Comparison of ENCODE assay signal across 8 mouse cellular contexts in genomic region chr1:43358191-43358590, GRCm38 (mm10).
DNase-seq lines count a peak whose midpoint lies in the region; ATAC-seq and TF ChIP-seq lines count a peak whose summit lies in the region.

No protein-coding gene starts in this region.

- no peak for TF ChIP-seq POLR2A in cerebellum, adult 2 months (IDR thresholded peaks at IDR 0.05; ENCODE audit: borderline replicate concordance, insufficient read depth, low read length)

- no peak overlapping the region for H3K4me2 ChIP-seq in forebrain, embryonic 11.5 days (ENCODE audit: low read depth, low read length, severe bottlenecking)

- H3K4me3 ChIP-seq in forebrain, embryonic 11.5 days (ENCODE audit: low read depth, low read length): no peak overlapping the region
- no peak overlapping the region for H3K4me3 ChIP-seq in forebrain, embryonic 10.5 days
- H3K4me3 ChIP-seq in cerebellum, adult 2 months (replicated peaks; ENCODE audit: insufficient read depth, low read depth, low read length): no peak overlapping the region

- no peaks in the 10 kb centered on the region for H3K27me3 ChIP-seq in forebrain, embryonic 11.5 days (ENCODE audit: control insufficient read depth, insufficient read depth, low read length)
- peaks cover 6% of the 10 kb centered on the region; the same call in 1 of the 2 replicates for H3K27me3 ChIP-seq in forebrain, embryonic 10.5 days (ENCODE audit: poor library complexity, severe bottlenecking)
- peaks cover 2% of the 10 kb centered on the region; the same call in 1 of the 2 replicates for H3K27me3 ChIP-seq in cerebellum, adult 2 months (ENCODE audit: control insufficient read depth, insufficient read depth, low read length)

- DNase-seq in forebrain, embryonic 11.5 days (ENCODE audit: low spot score): peak; percentile 56
- no peak for DNase-seq in forebrain, embryonic 10.5 days (ENCODE audit: extremely low spot score, low spot score)
- DNase-seq in cerebellum, adult 2 months: peak; percentile 20 to 37
- DNase-seq in frontal cortex, postnatal 10 days (ENCODE audit: low spot score in 2 of 2): peak; percentile 29 to 33
- DNase-seq in layer of hippocampus, adult 9-10 months (ENCODE audit: low spot score): peak; percentile 32
- DNase-seq in mesoderm, embryonic 11.5 days (ENCODE audit: low read depth, low spot score): peak; percentile 84
- DNase-seq in right cerebral cortex, postnatal 14 days: peak; percentile 29
- no peak for DNase-seq in urinary bladder, adult 18-20 months (ENCODE audit: low spot score in 2 of 2)

- ATAC-seq in forebrain, embryonic 11.5 days (replicated peaks; ENCODE audit: low FRiP score): peak; percentile 42

- 0 out of 2 replicates have a peak, but pooled peaks cover 2% of the 10 kb centered on the region for H3K4me1 ChIP-seq in forebrain, embryonic 11.5 days (replicated peaks; ENCODE audit: control insufficient read depth, insufficient read depth, low read length)
- peaks cover 27% of the 10 kb centered on the region for H3K4me1 ChIP-seq in forebrain, embryonic 10.5 days
- H3K4me1 ChIP-seq in cerebellum, adult 2 months (ENCODE audit: control insufficient read depth, insufficient read depth, low read length): no peaks in the 10 kb centered on the region; the same call in 1 of the 2 replicates

- no peaks in the 10 kb centered on the region for H3K36me3 ChIP-seq in forebrain, embryonic 11.5 days (ENCODE audit: control insufficient read depth, insufficient read depth, low read length)
- no peaks in the 10 kb centered on the region for H3K36me3 ChIP-seq in forebrain, embryonic 10.5 days (replicated peaks)

- no peaks in the 10 kb centered on the region for H3K9me3 ChIP-seq in forebrain, embryonic 11.5 days (ENCODE audit: control insufficient read depth, low read length)
- H3K9me3 ChIP-seq in forebrain, embryonic 10.5 days: no peaks in the 10 kb centered on the region

- H3K9ac ChIP-seq in forebrain, embryonic 11.5 days (ENCODE audit: low read length): no peak overlapping the region

- no peak overlapping the region for H3K27ac ChIP-seq in forebrain, embryonic 11.5 days (ENCODE audit: low read depth, low read length)
- no peak overlapping the region for H3K27ac ChIP-seq in forebrain, embryonic 10.5 days
- H3K27ac ChIP-seq in cerebellum, adult 2 months (ENCODE audit: insufficient read depth, low read length): no peak overlapping the region

- 55% methylated on average over 6 of the region's 6 CpGs for WGBS in forebrain, embryonic 11.5 days
- WGBS in forebrain, embryonic 10.5 days: 57% methylated on average over 6 of the region's 6 CpGs
- WGBS in cerebellum, adult 2 months: 19% methylated on average over 6 of the region's 6 CpGs

- TF ChIP-seq CTCF in cerebellum, adult 2 months (IDR thresholded peaks at IDR 0.05; ENCODE audit: borderline replicate concordance, insufficient read depth, low read depth, low read length): no peak

Comparison
In these comparisons a context has a peak if more than half of its experiments do, and no peak if none do; other contexts are left out.
1. DNase-seq: peak in forebrain, embryonic 11.5 days (single experiment), cerebellum, adult 2 months (2 of 2), frontal cortex, postnatal 10 days (2 of 2), layer of hippocampus, adult 9-10 months (single experiment), mesoderm, embryonic 11.5 days (single experiment) and right cerebral cortex, postnatal 14 days (single experiment); none in forebrain, embryonic 10.5 days (single experiment) and urinary bladder, adult 18-20 months (0 of 2).